Mouse (Mus musculus): Measurements from ENCODE around the gene Gal3st1. TPM values are rescaled to one million over a fixed set of nuclear protein-coding genes. Genes with fewer than 3 reads are reported as not detected.

The Gal3st1 gene
- polyA plus RNA-seq, 1 experiment from 2014 or later = 11.3 TPM

DNA sequence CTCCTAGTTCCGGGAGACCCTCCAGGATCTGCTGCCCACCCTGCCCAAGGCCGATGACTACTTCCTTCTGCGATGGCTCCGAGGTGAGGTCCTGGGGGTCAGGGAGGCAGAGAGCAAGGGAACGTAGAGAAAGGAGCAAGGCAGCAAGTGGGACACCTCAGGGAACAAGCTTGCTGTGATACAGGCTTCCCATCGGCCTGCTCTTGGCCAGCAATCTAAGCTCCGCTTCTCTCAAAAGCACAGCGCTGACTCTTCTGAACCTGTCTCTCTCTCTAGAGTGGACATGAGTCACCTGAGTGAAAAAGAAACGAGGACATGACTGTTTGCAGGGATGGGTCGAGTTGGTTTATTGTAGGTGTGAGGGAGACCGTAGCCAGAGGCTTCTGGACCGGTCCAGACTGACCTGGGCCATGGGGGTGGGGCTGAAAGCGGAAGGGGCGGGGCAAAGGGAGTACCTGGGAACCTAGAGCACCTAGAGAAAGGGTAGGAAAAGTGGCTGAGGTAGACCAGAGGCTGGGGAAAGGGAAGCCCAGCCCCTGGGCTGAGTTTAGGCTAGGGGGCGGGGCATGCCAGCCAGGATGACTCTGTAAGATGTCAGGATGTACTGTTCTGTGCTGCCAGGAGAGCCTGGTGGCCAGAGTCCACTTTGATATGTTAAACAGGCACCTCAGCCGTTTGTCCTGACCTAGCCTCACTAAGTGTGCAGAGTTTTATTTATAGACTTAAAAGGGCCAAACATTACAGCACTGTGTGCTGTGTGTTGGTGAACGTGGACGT, 51.9 kb downstream of the Gal3st1 start:
- Histone ChIP-seq H3K36me3 (ENCODE audit: control insufficient read depth, insufficient read depth, low read length) (no peaks in the 10 kb centered on the region), H3K27ac (ENCODE audit: low read depth, low read length) (no peak overlapping the region), H3K27me3 (replicated peaks; ENCODE audit: control insufficient read depth, insufficient read depth, low read length) (peaks cover 3% of the 10 kb centered on the region; the same call in 1 of the 2 replicates), H3K9ac (ENCODE audit: low read depth, low read length) (no peak overlapping the region), H3K4me3 (ENCODE audit: low read length) (no peak overlapping the region), H3K4me2 (ENCODE audit: low read length) (no peak overlapping the region), H3K4me1 (ENCODE audit: control insufficient read depth, insufficient read depth, low read depth, low read length) (no peaks in the 10 kb centered on the region), H3K9me3 (ENCODE audit: control insufficient read depth, low read length) (no peaks in the 10 kb centered on the region)
- ATAC-seq = no peak
- 70% methylated on average over 18 of the region's 18 CpGs for WGBS

DNA sequence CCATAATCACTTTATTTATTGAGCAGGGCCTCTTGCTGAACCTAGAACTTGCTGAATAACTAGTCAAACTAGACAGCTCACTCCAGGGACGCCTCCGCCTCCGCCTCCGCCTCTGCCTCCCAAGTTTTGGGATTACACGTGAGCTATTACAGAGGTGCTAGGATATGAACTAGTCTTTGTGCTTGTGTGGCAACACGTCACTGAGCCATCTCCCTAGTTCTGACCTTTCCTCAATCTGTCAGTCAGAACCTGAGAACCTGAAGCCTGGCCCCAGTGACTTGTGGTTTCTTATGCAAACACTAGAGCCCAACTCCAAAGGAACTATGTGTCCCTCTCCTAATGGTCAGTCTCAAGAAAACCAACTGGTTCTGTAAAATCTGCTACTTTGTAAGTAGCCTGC, 52.5 kb downstream of the Gal3st1 start:
- Histone ChIP-seq H3K4me1 (ENCODE audit: control insufficient read depth, insufficient read depth, low read depth, low read length) (no peaks in the 10 kb centered on the region), H3K36me3 (ENCODE audit: control insufficient read depth, insufficient read depth, low read length) (no peaks in the 10 kb centered on the region), H3K9me3 (ENCODE audit: control insufficient read depth, low read length) (no peaks in the 10 kb centered on the region), H3K4me2 (ENCODE audit: low read length) (no peak overlapping the region), H3K9ac (ENCODE audit: low read depth, low read length) (no peak overlapping the region), H3K27me3 (replicated peaks; ENCODE audit: control insufficient read depth, insufficient read depth, low read length) (peaks cover 3% of the 10 kb centered on the region; the same call in 1 of the 2 replicates), H3K27ac (ENCODE audit: low read depth, low read length) (no peak overlapping the region), H3K4me3 (ENCODE audit: low read length) (no peak overlapping the region)
- 91% methylated on average over 6 of the region's 6 CpGs for WGBS
- ATAC-seq = no peak

GRCm38 (mm10) chr11:4036365-4037084, 53.1 kb downstream of the Gal3st1 start:
- Histone ChIP-seq H3K9ac (ENCODE audit: low read depth, low read length) (no peak overlapping the region), H3K4me1 (ENCODE audit: control insufficient read depth, insufficient read depth, low read depth, low read length) (no peaks in the 10 kb centered on the region), H3K27me3 (replicated peaks; ENCODE audit: control insufficient read depth, insufficient read depth, low read length) (no peaks in the 10 kb centered on the region), H3K9me3 (ENCODE audit: control insufficient read depth, low read length) (no peaks in the 10 kb centered on the region), H3K27ac (ENCODE audit: low read depth, low read length) (no peak overlapping the region), H3K4me3 (ENCODE audit: low read length) (no peak overlapping the region), H3K4me2 (ENCODE audit: low read length) (no peak overlapping the region), H3K36me3 (ENCODE audit: control insufficient read depth, insufficient read depth, low read length) (no peaks in the 10 kb centered on the region)
- 82% methylated on average over 9 of the region's 9 CpGs for WGBS
- ATAC-seq = no peak

DNA sequence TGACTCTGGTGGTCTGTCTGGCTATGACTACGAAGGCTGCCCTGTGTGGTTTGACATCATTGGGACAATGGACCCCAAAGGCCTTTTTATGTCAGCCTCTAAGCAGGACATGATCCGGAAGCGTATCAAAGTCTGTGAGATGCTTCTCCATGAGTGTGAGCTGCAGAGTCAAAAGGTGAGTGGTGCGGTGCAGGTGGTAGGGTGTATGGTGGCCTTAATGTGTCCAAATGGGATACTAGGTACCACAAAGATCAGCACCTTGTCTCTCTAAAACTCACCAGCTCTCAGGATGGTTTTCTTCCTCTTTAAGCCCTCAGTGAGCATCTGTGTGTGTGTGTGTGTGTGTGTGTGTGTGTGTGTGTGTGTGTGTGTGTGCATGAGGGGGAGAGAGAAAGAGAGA, 56.5 kb downstream of the Gal3st1 start:
- Histone ChIP-seq H3K27ac (ENCODE audit: low read depth, low read length) (no peak overlapping the region), H3K4me3 (ENCODE audit: low read length) (no peak overlapping the region), H3K9me3 (ENCODE audit: control insufficient read depth, low read length) (no peaks in the 10 kb centered on the region), H3K27me3 (replicated peaks; ENCODE audit: control insufficient read depth, insufficient read depth, low read length) (no peaks in the 10 kb centered on the region), H3K9ac (ENCODE audit: low read depth, low read length) (no peak overlapping the region), H3K4me1 (ENCODE audit: control insufficient read depth, insufficient read depth, low read depth, low read length) (no peaks in the 10 kb centered on the region), H3K36me3 (ENCODE audit: control insufficient read depth, insufficient read depth, low read length) (no peaks in the 10 kb centered on the region), H3K4me2 (ENCODE audit: low read length) (no peak overlapping the region)
- WGBS = 87% methylated on average over 4 of the region's 4 CpGs
- no peak for ATAC-seq

GRCm38 (mm10) chr11:4041123-4041625, 57.7 kb downstream of the Gal3st1 start:
- 85% methylated on average over 6 of the region's 6 CpGs for WGBS
- Histone ChIP-seq H3K4me3 (ENCODE audit: low read length) (no peak overlapping the region), H3K27ac (ENCODE audit: low read depth, low read length) (no peak overlapping the region), H3K4me2 (ENCODE audit: low read length) (no peak overlapping the region), H3K9ac (ENCODE audit: low read depth, low read length) (no peak overlapping the region), H3K4me1 (ENCODE audit: control insufficient read depth, insufficient read depth, low read depth, low read length) (no peaks in the 10 kb centered on the region), H3K36me3 (ENCODE audit: control insufficient read depth, insufficient read depth, low read length) (no peaks in the 10 kb centered on the region), H3K9me3 (ENCODE audit: control insufficient read depth, low read length) (no peaks in the 10 kb centered on the region), H3K27me3 (replicated peaks; ENCODE audit: control insufficient read depth, insufficient read depth, low read length) (no peaks in the 10 kb centered on the region)
- ATAC-seq = no peak

- Histone ChIP-seq H3K9me3 (ENCODE audit: control insufficient read depth, low read length) (no peaks in the 10 kb centered on the region), H3K36me3 (ENCODE audit: control insufficient read depth, insufficient read depth, low read length) (no peaks in the 10 kb centered on the region), H3K4me2 (ENCODE audit: low read length) (no peak overlapping the region), H3K27ac (ENCODE audit: low read depth, low read length) (no peak overlapping the region), H3K4me1 (ENCODE audit: control insufficient read depth, insufficient read depth, low read depth, low read length) (no peaks in the 10 kb centered on the region), H3K4me3 (ENCODE audit: low read length) (no peak overlapping the region), H3K27me3 (replicated peaks; ENCODE audit: control insufficient read depth, insufficient read depth, low read length) (no peaks in the 10 kb centered on the region), H3K9ac (ENCODE audit: low read depth, low read length) (no peak overlapping the region)
- 96% methylated on average over 7 of the region's 7 CpGs for WGBS
- ATAC-seq = no peak
Measured at GRCm38 (mm10) chr11:4043081-4043480, 59.6 kb downstream of the Gal3st1 start.

- no peaks in the 10 kb centered on the region for H3K4me1 ChIP-seq (ENCODE audit: control insufficient read depth, insufficient read depth, low read depth, low read length)
- no peak overlapping the region for H3K9ac ChIP-seq (ENCODE audit: low read depth, low read length)
- WGBS = 64% methylated on average over 5 of the region's 5 CpGs
- no peak for ATAC-seq
- no peaks in the 10 kb centered on the region for H3K9me3 ChIP-seq (ENCODE audit: control insufficient read depth, low read length)
- H3K4me3 ChIP-seq (ENCODE audit: low read length) = no peak overlapping the region
- H3K4me2 ChIP-seq (ENCODE audit: low read length) = no peak overlapping the region
- no peak overlapping the region for H3K27ac ChIP-seq (ENCODE audit: low read depth, low read length)
- no peaks in the 10 kb centered on the region for H3K27me3 ChIP-seq (replicated peaks; ENCODE audit: control insufficient read depth, insufficient read depth, low read length)
- H3K36me3 ChIP-seq (ENCODE audit: control insufficient read depth, insufficient read depth, low read length) = no peaks in the 10 kb centered on the region
Measured at GRCm38 (mm10) chr11:4046526-4046925, 63.1 kb downstream of the Gal3st1 start.

DNA sequence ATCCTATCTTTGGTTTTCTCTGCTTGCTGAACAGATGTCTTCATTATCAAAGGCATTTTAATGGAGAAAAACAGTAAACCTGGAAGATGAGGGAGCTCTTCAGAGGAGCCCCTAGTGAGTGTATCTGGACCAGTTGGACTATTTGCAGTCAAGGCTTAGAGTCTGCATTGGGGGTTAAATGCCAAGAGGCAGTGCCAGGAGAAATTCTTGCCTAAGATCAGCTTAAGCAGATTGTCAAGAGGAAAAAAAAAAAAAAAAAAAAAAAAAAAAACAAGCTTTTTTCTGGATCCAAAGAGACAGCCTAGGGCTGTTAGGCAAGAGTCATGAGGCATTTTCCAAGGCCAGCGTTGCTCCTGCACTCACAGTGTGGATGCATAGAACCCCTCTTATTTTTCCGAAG, 64.3 kb downstream of the Gal3st1 start:
- 97% methylated on average over 2 of the region's 2 CpGs for WGBS
- Histone ChIP-seq H3K4me1 (ENCODE audit: control insufficient read depth, insufficient read depth, low read depth, low read length) (no peaks in the 10 kb centered on the region), H3K36me3 (ENCODE audit: control insufficient read depth, insufficient read depth, low read length) (no peaks in the 10 kb centered on the region), H3K4me2 (ENCODE audit: low read length) (no peak overlapping the region), H3K9ac (ENCODE audit: low read depth, low read length) (no peak overlapping the region), H3K4me3 (ENCODE audit: low read length) (no peak overlapping the region), H3K9me3 (ENCODE audit: control insufficient read depth, low read length) (no peaks in the 10 kb centered on the region), H3K27ac (ENCODE audit: low read depth, low read length) (no peak overlapping the region), H3K27me3 (replicated peaks; ENCODE audit: control insufficient read depth, insufficient read depth, low read length) (no peaks in the 10 kb centered on the region)
- no peak for ATAC-seq

- H3K9ac ChIP-seq (ENCODE audit: low read depth, low read length) = no peak overlapping the region
- no peaks in the 10 kb centered on the region for H3K4me1 ChIP-seq (ENCODE audit: control insufficient read depth, insufficient read depth, low read depth, low read length)
- H3K9me3 ChIP-seq (ENCODE audit: control insufficient read depth, low read length) = no peaks in the 10 kb centered on the region
- no peak overlapping the region for H3K4me2 ChIP-seq (ENCODE audit: low read length)
- 80% methylated on average over 6 of the region's 6 CpGs for WGBS
- no peaks in the 10 kb centered on the region for H3K36me3 ChIP-seq (ENCODE audit: control insufficient read depth, insufficient read depth, low read length)
- ATAC-seq = no peak
- H3K4me3 ChIP-seq (ENCODE audit: low read length) = no peak overlapping the region
- no peaks in the 10 kb centered on the region for H3K27me3 ChIP-seq (replicated peaks; ENCODE audit: control insufficient read depth, insufficient read depth, low read length)
- H3K27ac ChIP-seq (ENCODE audit: low read depth, low read length) = no peak overlapping the region
Measured at GRCm38 (mm10) chr11:4048438-4048837, 65.0 kb downstream of the Gal3st1 start.
